In genomic region chr8:126035046-126035445, GRCm38 (mm10) we compare ENCODE assay signal across 22 mouse cellular contexts. TPM values are rescaled to one million over a fixed set of nuclear protein-coding genes. Genes with fewer than 3 reads are reported as not detected.
DNase-seq lines count a peak whose midpoint lies in the region; ATAC-seq and TF ChIP-seq lines count a peak whose summit lies in the region.
"Had no signal": no experiment of that assay in that cellular context is flagged by ENCODE, and none has a peak within 500 bp of the region (broad histone marks: within the 10 kb centered on the region; RNA-seq: fewer than 3 reads in every experiment).

No protein-coding gene starts in this region.

- peak; percentile 57 for DNase-seq in forebrain, postnatal 0 days
- peak; percentile 80 for DNase-seq in left cerebral cortex, postnatal 4 days
- DNase-seq in left cerebral cortex, adult 9 months (ENCODE audit: low spot score in 2 of 2) = no peak
- peak; percentile 92 for DNase-seq in cerebellum, adult 11-12 months
- peak; percentile 87 to 94 for DNase-seq in cerebellum, postnatal 14 days
- DNase-seq in right cerebral cortex, postnatal 36 days (ENCODE audit: low spot score in 2 of 2) = no peak
- no peak for DNase-seq in urinary bladder, postnatal 4 days (ENCODE audit: low spot score in 2 of 2)
- DNase-seq: adrenal gland, postnatal 36 days; embryo, embryonic 11 days; gastrocnemius, adult 2 months; heart, postnatal 4 days; kidney, postnatal 10 days; lung, adult 18-20 months; right cerebral cortex, postnatal 4 days; thymus, postnatal 25 days had no signal

- ATAC-seq in forebrain, postnatal 0 days = peak; percentile 50; the same call in 1 of the 2 replicates
- ATAC-seq in forebrain, embryonic 13.5 days = no peak
- ATAC-seq: hindbrain, embryonic 16.5 days; intestine, postnatal 0 days; midbrain, embryonic 16.5 days had no signal

- 0 out of 2 replicates have a peak, but pooled peaks cover 5% of the 10 kb centered on the region for H3K4me1 ChIP-seq in forebrain, postnatal 0 days (ENCODE audit: insufficient read depth)
- no peaks in the 10 kb centered on the region for H3K4me1 ChIP-seq in forebrain, embryonic 13.5 days

- intact Hi-C loops in left cerebral cortex, postnatal 4 days (cut with DNase I) = no loop called here

- WGBS in forebrain, postnatal 0 days = 59% methylated on average over 4 of the region's 4 CpGs
- 79% methylated on average over 4 of the region's 4 CpGs for WGBS in forebrain, embryonic 13.5 days

- no peak for TF ChIP-seq CTCF in forebrain, postnatal 0 days (IDR thresholded peaks at IDR 0.05; ENCODE audit: low read depth)

- H3K27me3 ChIP-seq in forebrain, postnatal 0 days (ENCODE audit: insufficient read depth, low read length) = no peaks in the 10 kb centered on the region
- H3K27me3 ChIP-seq in forebrain, embryonic 13.5 days = no peaks in the 10 kb centered on the region

- 0 out of 2 replicates have a peak, but pooled peaks cover 3% of the 10 kb centered on the region for H3K36me3 ChIP-seq in forebrain, postnatal 0 days (ENCODE audit: insufficient read depth)
- no peaks in the 10 kb centered on the region for H3K36me3 ChIP-seq in forebrain, embryonic 13.5 days (ENCODE audit: poor library complexity, severe bottlenecking)

- no peak overlapping the region for H3K4me2 ChIP-seq in forebrain, postnatal 0 days (ENCODE audit: low read depth)
- no peak overlapping the region for H3K4me2 ChIP-seq in forebrain, embryonic 13.5 days
- H3K4me2 ChIP-seq: liver, embryonic 11.5 days had no signal

- H3K9me3 ChIP-seq in forebrain, postnatal 0 days (ENCODE audit: low read length) = no peaks in the 10 kb centered on the region
- no peaks in the 10 kb centered on the region for H3K9me3 ChIP-seq in forebrain, embryonic 13.5 days (replicated peaks)

- no peak overlapping the region for H3K9ac ChIP-seq in forebrain, postnatal 0 days
- H3K9ac ChIP-seq in forebrain, embryonic 13.5 days = no peak overlapping the region

- H3K4me3 ChIP-seq in forebrain, postnatal 0 days (ENCODE audit: low read depth, low read length) = no peak overlapping the region
- no peak overlapping the region for H3K4me3 ChIP-seq in forebrain, embryonic 13.5 days
- H3K4me3 ChIP-seq: gastrocnemius, adult 2 months; left cerebral cortex, adult 2 months had no signal

- H3K27ac ChIP-seq in forebrain, postnatal 0 days (ENCODE audit: low read depth, low read length) = no peak overlapping the region
- no peak overlapping the region for H3K27ac ChIP-seq in forebrain, embryonic 13.5 days
- H3K27ac ChIP-seq: gastrocnemius, adult 2 months; left cerebral cortex, adult 2 months; stomach, postnatal 0 days had no signal

RNA-seq across cellular contexts. Expression of gene Kcnk1, which starts 40.1 kb away (rescaled TPM):
- total RNA-seq in forebrain, postnatal 0 days (2014; rRNA removed) = 43.6 and 43.9 TPM in 2 replicates
- 32.3 and 38.8 TPM in 2 replicates for polyA plus RNA-seq in forebrain, postnatal 0 days (2015; fragmentation: Nextera tagmentation; extraction: Ambion mirVana)
- 4.1 and 5.2 TPM in 2 replicates for polyA plus RNA-seq in forebrain, embryonic 13.5 days (2015; fragmentation: Nextera tagmentation; extraction: Ambion mirVana)
- total RNA-seq in left cerebral cortex, postnatal 4 days (2021) = 10 to 100 TPM; 25.1 to 26.1 TPM

Comparison
In these comparisons a context has a peak if more than half of its experiments do, and no peak if none do; other contexts are left out.
1. DNase-seq: peak in forebrain, postnatal 0 days (single experiment), left cerebral cortex, postnatal 4 days (single experiment), cerebellum, adult 11-12 months (single experiment) and cerebellum, postnatal 14 days (2 of 2); none in left cerebral cortex, adult 9 months (0 of 2), right cerebral cortex, postnatal 36 days (0 of 2) and urinary bladder, postnatal 4 days (0 of 2).